Mouse (Mus musculus) midbrain, embryonic 13.5 days (tissue): ENCODE measurements around the gene Mmp23. TPM values are rescaled to one million over a fixed set of nuclear protein-coding genes. Genes with fewer than 3 reads are reported as not detected.
"Not testable (repeated sequence)": the region's sequence is repeated elsewhere in the genome, so short reads cannot be mapped to it uniquely, and the experiment has no call there.

Experiments
- ATAC-seq: fragments of 200-750 bp; cut with Nextera tagmentation; 2 replicates; pipeline ENCODE4 v1.8.0; 2017; ENCODE audit warnings: mild to moderate bottlenecking, moderate TSS enrichment, moderate library complexity
- H3K27ac ChIP-seq: fragments of 300-500 bp; sonication (generic); 2 replicates; pipeline ENCODE4 v1.5.1; 2015; ENCODE audit warnings: inconsistent platforms, mild to moderate bottlenecking, moderate library complexity
- H3K27me3 ChIP-seq: fragments of 300-500 bp; sonication (generic); 2 replicates; pipeline ENCODE4 v1.6.1; 2015; ENCODE audit warnings: mild to moderate bottlenecking, inconsistent platforms
- H3K36me3 ChIP-seq: fragments of 300-500 bp; sonication (generic); 2 replicates; pipeline ENCODE4 v1.6.1; 2015; ENCODE audit warnings: mild to moderate bottlenecking, inconsistent platforms
- H3K4me1 ChIP-seq: fragments of 300-500 bp; sonication (generic); replicated peaks from 2 replicates; pipeline ENCODE4 v1.6.1; 2015; ENCODE audit warnings: inconsistent platforms
- H3K4me2 ChIP-seq: fragments of 300-500 bp; sonication (generic); replicated peaks from 2 replicates; pipeline ENCODE4 v1.6.1; 2015; ENCODE audit warnings: moderate library complexity, mild to moderate bottlenecking, inconsistent platforms
- H3K4me3 ChIP-seq: fragments of 300-500 bp; sonication (generic); replicated peaks from 2 replicates; pipeline ENCODE4 v1.5.1; 2015; ENCODE audit warnings: mild to moderate bottlenecking, inconsistent platforms
- H3K9ac ChIP-seq: fragments of 300-500 bp; sonication (generic); replicated peaks from 2 replicates; pipeline ENCODE4 v1.6.1; 2015; ENCODE audit warnings: mild to moderate bottlenecking, inconsistent platforms
- H3K9me3 ChIP-seq: fragments of 300-500 bp; sonication (generic); 2 replicates; pipeline ENCODE4 v1.6.1; 2016; ENCODE audit warnings: mild to moderate bottlenecking, inconsistent platforms
- WGBS: fragments of 180-500 bp; shearing (Covaris S2); methylation state at CpG from one replicate; pipeline ENCODE4 v1.1.7; 2015; 5-methylcytosine and 5-hydroxymethylcytosine counted together
- polyA plus RNA-seq: library from polyadenylated mRNA; unstranded; fragments of >200 nt; fragmentation: Nextera tagmentation; extraction: Ambion mirVana; gene quantifications from 2 replicates; pipeline ENCODE4 v1.2.1, GENCODE M21; 2015

Mmp23 gene
- 3.6 and 3.8 TPM in 2 replicates for polyA plus RNA-seq

- Histone ChIP-seq H3K36me3 (peaks cover 59% of the 10 kb centered on the region), H3K27me3 (peaks cover 65% of the 10 kb centered on the region)
- WGBS, result 1% methylated on average over 33 of the region's 33 CpGs
Observed at GRCm38 (mm10) chr4:155653086-155653450, at the start of gene Mmp23. TSS of gene Mmp23 (minus strand) at chr4:155653384.

DNA sequence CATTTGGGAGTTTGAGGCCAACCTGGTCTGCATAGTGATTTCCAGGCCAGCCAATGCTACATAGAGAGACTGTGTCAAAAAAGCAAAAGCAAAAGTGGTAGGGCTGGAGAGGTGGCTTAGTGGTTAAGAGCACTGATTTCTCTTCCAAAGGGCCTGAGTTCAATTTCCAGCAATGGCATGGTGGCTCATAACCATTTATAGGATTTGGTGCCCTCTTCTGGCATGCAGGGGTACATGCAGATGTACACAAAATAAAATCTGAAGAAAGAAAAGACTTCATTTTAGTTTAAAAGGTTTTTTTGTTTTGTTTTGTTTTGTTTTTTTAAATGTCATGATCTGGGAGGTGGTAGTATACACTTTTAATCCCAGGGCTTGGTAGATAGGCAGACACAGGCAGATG, 47.2 kb upstream of the Mmp23 start:
- no peak overlapping the region for H3K4me3 ChIP-seq
- H3K27me3 ChIP-seq, result peaks cover 17% of the 10 kb centered on the region
- H3K27ac ChIP-seq, result no peak overlapping the region
- no peak overlapping the region for H3K9ac ChIP-seq
- no peak for ATAC-seq
- H3K4me2 ChIP-seq, result no peak overlapping the region
- no peaks in the 10 kb centered on the region for H3K9me3 ChIP-seq
- peaks cover 20% of the 10 kb centered on the region for H3K4me1 ChIP-seq
- H3K36me3 ChIP-seq, result no peaks in the 10 kb centered on the region

More at GRCm38 (mm10) chr4:155653086-155653450, at the start of gene Mmp23:
- H3K9ac ChIP-seq, result peak within 1 kb of the TSS; percentile 51
- peak within 1 kb of the TSS; percentile 59 for H3K4me2 ChIP-seq
- peaks cover 33% of the 10 kb centered on the region for H3K4me1 ChIP-seq
- H3K4me3 ChIP-seq, result peak within 1 kb of the TSS; percentile 32
- peak; percentile 52 for ATAC-seq
- no peaks in the 10 kb centered on the region for H3K9me3 ChIP-seq
- H3K27ac ChIP-seq, result no peak within 1 kb of the TSS

- peak overlapping the region; percentile 68; the same call in 1 of the 2 replicates for H3K4me3 ChIP-seq
- peaks cover 30% of the 10 kb centered on the region for H3K27me3 ChIP-seq
- H3K4me1 ChIP-seq, result peaks cover 27% of the 10 kb centered on the region
- H3K36me3 ChIP-seq, result no peaks in the 10 kb centered on the region
- H3K9ac ChIP-seq, result peak overlapping the region; percentile 84
- peak overlapping the region; percentile 81 for H3K4me2 ChIP-seq
- 82% methylated on average over 16 of the region's 16 CpGs for WGBS
- ATAC-seq, result no peak
- H3K27ac ChIP-seq, result no peak overlapping the region
- no peaks in the 10 kb centered on the region for H3K9me3 ChIP-seq
Observed at GRCm38 (mm10) chr4:155696261-155697255, 43.4 kb upstream of the Mmp23 start.

- peak overlapping the region; percentile 81 for H3K4me2 ChIP-seq
- H3K9ac ChIP-seq, result peak overlapping the region; percentile 84
- no peaks in the 10 kb centered on the region for H3K9me3 ChIP-seq
- peaks cover 36% of the 10 kb centered on the region for H3K27me3 ChIP-seq
- H3K27ac ChIP-seq, result no peak overlapping the region
- no peak for ATAC-seq
- peak overlapping the region; percentile 68 for H3K4me3 ChIP-seq
- H3K36me3 ChIP-seq, result no peaks in the 10 kb centered on the region
- 80% methylated on average over 4 of the region's 4 CpGs for WGBS
- H3K4me1 ChIP-seq, result peaks cover 27% of the 10 kb centered on the region
Observed at GRCm38 (mm10) chr4:155695531-155696062, 42.4 kb upstream of the Mmp23 start.

DNA sequence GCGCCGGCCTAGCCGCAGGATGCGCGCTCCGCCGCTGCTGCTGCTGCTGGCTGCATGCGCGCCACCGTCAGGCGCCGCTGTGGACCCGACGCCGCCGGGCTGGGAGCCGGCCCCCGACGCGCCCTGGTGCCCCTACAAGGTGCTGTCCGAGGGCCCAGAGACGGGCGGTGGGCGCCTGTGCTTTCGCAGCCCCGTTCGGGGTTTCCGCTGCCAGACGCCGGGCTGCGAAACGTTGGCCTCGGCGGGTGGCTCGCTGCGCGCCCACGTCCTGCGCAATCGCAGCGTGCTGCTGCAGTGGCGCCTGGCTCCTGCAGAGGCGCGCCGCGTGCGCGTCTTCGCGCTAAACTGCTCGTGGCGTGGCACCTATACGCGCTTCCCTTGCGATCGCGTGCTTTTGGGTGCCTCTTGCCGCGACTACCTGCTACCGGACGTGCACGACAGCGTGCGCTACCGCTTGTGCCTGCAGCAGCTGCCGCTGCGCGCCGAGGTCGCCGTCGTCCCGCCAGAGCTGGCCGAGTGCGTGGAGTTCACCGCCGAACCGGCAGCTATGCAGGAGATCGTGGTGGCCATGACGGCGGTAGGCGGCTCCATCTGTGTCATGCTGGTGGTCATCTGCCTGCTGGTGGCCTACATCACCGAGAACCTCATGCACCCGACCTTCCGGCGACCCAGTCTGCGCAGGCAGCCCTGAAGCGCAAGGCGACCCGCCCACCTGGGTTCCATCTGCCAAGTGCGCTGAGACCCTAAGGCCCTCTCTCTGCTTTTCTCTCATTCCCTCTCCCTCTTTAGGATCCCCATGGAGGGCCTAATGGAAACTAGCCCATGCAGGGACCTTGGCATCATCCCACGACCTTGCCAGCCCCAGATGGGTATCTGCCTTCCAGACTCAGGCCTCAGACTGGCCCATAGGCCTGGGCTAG, 41.6 kb upstream of the Mmp23 start:
- no peaks in the 10 kb centered on the region for H3K9me3 ChIP-seq
- 1% methylated on average over 79 of the region's 92 CpGs for WGBS
- H3K27me3 ChIP-seq, result peaks cover 40% of the 10 kb centered on the region
- peak overlapping the region; percentile 68 for H3K4me3 ChIP-seq
- H3K4me2 ChIP-seq, result peak overlapping the region; percentile 81
- no peaks in the 10 kb centered on the region for H3K36me3 ChIP-seq
- peak overlapping the region; percentile 90 for H3K27ac ChIP-seq
- H3K4me1 ChIP-seq, result peaks cover 27% of the 10 kb centered on the region
- peak; percentile 86 for ATAC-seq
- H3K9ac ChIP-seq, result peak overlapping the region; percentile 84

DNA sequence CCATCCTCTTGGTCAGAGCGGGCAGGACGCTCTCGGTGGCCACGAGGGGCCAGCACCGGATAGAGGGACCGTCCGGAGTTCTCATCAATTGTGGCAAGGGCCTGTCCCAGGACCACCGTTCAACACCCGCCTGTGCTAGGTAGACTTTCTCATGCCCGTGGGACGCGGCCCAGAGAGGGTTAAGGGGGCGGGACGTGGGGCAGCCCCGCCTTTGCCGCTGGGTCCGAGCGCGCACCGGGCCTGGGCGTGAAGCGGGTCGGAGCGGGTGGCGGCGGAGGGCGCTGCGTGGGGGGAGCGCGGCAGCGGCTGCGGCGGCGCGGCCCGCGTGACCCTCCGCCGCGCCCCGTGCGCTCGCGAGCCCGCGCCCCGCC, 40.9 kb upstream of the Mmp23 start, which contains the start of gene Fndc10:
TSS of gene Fndc10 (plus strand) at position 232 of the 371 bp plus-strand sequence.
- Histone ChIP-seq H3K9ac (peak within 1 kb of the TSS; percentile 84), H3K9me3 (no peaks in the 10 kb centered on the region), H3K27ac (peak within 1 kb of the TSS; percentile 90), H3K27me3 (peaks cover 40% of the 10 kb centered on the region), H3K4me3 (peak within 1 kb of the TSS; percentile 68), H3K36me3 (no peaks in the 10 kb centered on the region), H3K4me1 (peaks cover 27% of the 10 kb centered on the region), H3K4me2 (peak within 1 kb of the TSS; percentile 81)
- peak; percentile 89 for ATAC-seq
- WGBS, result under 1% methylated on average over 45 of the region's 47 CpGs

GRCm38 (mm10) chr4:155692421-155692820, 39.2 kb upstream of the Mmp23 start:
- H3K4me3 ChIP-seq, result no peak overlapping the region
- no peak overlapping the region for H3K4me2 ChIP-seq
- 96% methylated on average over 3 of the region's 3 CpGs for WGBS
- peaks cover 27% of the 10 kb centered on the region for H3K4me1 ChIP-seq
- H3K27me3 ChIP-seq, result peaks cover 40% of the 10 kb centered on the region
- H3K9me3 ChIP-seq, result no peaks in the 10 kb centered on the region
- no peaks in the 10 kb centered on the region for H3K36me3 ChIP-seq
- H3K9ac ChIP-seq, result no peak overlapping the region
- H3K27ac ChIP-seq, result no peak overlapping the region
- no peak for ATAC-seq

GRCm38 (mm10) chr4:155690571-155691375, 37.6 kb upstream of the Mmp23 start:
- 85% methylated on average over 12 of the region's 12 CpGs for WGBS
- no peak for ATAC-seq

GRCm38 (mm10) chr4:155687764-155688163, 34.6 kb upstream of the Mmp23 start:
- H3K27me3 ChIP-seq, result 0 out of 2 replicates have a peak, but pooled peaks cover 10% of the 10 kb centered on the region
- not testable (repeated sequence) for H3K4me2 ChIP-seq, H3K9ac ChIP-seq, H3K36me3 ChIP-seq, H3K27ac ChIP-seq, H3K4me1 ChIP-seq, H3K4me3 ChIP-seq, ATAC-seq, H3K9me3 ChIP-seq
- 94% methylated on average over 4 of the region's 4 CpGs for WGBS

More at GRCm38 (mm10) chr4:155690571-155691375, 37.6 kb upstream of the Mmp23 start:
- Histone ChIP-seq H3K4me3 (no peak overlapping the region), H3K9me3 (no peaks in the 10 kb centered on the region), H3K9ac (no peak overlapping the region), H3K36me3 (no peaks in the 10 kb centered on the region), H3K27ac (no peak overlapping the region), H3K27me3 (peaks cover 26% of the 10 kb centered on the region), H3K4me2 (no peak overlapping the region), H3K4me1 (peaks cover 16% of the 10 kb centered on the region)

- not testable (repeated sequence) for H3K4me3 ChIP-seq, H3K27me3 ChIP-seq, H3K4me2 ChIP-seq, H3K27ac ChIP-seq, H3K9ac ChIP-seq, H3K9me3 ChIP-seq, H3K36me3 ChIP-seq, H3K4me1 ChIP-seq, ATAC-seq
- WGBS, result 92% methylated on average over 16 of the region's 19 CpGs
Observed at GRCm38 (mm10) chr4:155683670-155684277, 30.6 kb upstream of the Mmp23 start.
